Mouse (Mus musculus): Measurements from ENCODE around the gene Trnau1ap.

The Trnau1ap gene

DNA sequence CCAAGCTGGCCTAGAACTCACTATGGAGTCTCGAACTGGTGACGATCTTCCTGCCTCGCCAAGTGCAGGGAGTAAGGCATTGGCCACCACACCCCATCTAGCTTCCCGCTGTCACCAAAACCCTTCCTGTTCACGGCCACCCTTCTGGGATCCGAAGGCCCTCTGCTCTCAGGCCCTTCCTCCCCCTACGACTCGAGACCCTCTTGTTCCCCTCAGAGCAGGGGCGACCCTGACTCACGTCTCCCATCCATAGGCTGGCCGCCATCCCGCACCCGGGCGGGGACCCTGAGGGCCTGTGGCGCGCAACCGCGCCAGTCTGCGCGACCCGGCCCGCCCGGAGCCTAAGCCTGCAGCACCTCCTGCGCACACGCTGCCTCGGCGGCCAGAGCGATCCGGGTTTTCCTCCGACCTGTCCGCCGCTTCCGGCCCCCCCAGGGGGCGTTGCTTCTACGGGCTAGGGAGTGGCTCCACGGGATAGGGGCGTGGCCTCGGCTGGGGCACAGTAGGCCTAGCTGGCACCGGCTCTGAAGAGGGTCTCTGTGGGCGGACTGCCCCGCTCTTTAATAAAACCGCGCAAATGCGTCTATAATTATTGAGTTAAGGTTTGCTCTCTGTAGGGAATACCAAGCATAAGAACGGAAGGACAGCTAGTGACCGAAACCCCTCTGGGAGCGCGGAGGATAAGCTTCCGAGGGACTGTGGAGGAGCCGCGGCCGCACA lies at the start of gene Trnau1ap:
TSS of gene Trnau1ap (minus strand) at position 424 of the 720 bp plus-strand sequence.
- DNase-seq (ENCODE audit: inconsistent age in 2 of 2, low spot score in 1 of 2) = peak; percentile 92 to 96

DNA sequence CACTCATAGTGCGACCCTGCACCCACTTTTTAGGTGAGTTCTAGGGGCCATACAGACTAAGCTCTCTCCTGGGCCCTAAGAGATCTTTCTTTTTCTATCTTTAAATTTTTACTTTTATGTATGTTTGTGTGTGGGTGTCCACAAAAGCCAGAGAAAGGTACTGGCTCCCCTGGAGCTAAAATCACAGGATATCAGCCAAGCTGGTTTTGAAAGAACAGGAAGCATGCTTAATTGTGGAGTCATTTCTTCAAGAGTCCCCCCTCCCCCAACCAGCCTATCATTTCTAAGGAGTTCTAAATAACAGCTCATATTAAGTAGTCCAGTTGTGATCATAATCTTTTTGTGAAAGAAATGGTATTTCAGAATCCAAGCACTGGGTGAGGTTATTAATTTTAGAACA lies 44.5 kb upstream of the Trnau1ap start:
- DNase-seq (ENCODE audit: inconsistent age in 2 of 2, low spot score in 1 of 2) = no peak

DNA sequence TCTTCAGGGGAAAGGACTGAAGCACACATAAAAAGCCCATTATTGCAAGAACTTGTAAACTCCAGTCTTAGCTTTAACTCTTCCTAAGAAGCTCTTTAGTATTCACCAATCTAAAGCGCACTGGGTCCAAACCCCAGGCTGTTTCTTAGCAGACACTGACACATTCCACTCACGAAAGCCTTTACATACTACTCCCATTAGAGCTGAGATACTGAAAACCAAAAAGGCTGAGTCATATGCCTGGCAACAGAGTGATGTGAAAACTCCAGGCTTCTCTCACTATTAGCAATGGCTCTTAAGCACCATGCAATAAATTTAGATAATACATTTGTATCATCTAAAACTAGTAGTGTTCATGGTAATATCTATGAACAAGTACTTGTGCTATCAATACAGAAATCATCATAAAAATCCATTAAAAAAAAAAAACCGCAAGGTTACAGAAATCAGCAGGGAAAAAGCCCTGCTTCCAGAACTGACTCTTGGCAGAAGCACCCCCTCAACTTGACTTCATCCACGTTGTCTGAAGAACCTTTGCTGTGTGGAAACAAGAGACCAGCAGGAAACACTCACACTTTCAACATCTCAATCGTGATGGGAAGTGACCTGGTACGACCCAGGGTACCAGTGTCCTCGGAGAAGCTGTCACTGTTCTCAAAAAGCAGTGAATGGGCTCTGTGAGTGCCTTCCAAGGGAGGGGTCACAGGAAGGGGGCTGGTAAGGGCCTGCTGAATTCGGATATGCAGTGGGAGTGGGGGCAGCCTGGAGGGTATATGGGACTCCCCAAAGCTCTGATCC lies 40.8 kb upstream of the Trnau1ap start:
- DNase-seq (ENCODE audit: inconsistent age in 2 of 2, low spot score in 1 of 2) = no peak

DNA sequence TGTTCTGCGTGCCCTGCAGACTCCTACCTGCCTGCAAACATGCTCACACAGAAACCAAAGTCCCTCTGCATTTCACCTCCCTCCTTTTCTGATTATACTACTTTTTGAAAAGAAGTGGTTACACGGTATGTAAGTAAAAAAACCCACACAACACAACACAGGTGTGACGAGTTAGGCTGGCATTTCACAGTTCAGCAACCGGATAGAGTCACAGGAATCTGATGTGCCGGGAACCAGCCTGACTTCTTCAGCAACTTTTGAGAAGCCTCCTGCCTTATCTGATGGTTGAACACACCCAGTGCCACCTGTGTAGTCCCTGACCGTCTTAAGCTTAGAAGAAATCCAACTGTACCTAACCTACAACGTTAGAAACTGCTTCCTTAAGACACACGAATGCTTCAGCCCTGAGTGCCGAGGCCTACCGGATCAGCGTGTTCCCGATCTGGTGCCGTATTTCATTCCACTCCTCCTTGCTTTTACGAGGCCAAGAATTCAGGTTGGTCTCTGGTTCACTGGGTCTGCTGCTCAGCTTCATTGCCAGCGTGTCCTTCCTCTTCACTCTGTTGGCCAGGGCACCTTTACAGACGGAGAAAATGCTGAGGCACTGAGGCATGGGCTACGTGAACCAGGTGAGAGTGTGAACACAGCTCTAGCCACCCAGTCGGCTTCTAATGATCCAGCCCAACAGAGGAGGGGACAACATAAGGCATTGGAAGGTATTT lies 38.3 kb upstream of the Trnau1ap start:
- no peak for DNase-seq (ENCODE audit: inconsistent age in 2 of 2, low spot score in 1 of 2)

- DNase-seq (ENCODE audit: inconsistent age in 2 of 2, low spot score in 1 of 2) = no peak
Measured at GRCm38 (mm10) chr4:132365450-132366060, 36.2 kb upstream of the Trnau1ap start.

DNA sequence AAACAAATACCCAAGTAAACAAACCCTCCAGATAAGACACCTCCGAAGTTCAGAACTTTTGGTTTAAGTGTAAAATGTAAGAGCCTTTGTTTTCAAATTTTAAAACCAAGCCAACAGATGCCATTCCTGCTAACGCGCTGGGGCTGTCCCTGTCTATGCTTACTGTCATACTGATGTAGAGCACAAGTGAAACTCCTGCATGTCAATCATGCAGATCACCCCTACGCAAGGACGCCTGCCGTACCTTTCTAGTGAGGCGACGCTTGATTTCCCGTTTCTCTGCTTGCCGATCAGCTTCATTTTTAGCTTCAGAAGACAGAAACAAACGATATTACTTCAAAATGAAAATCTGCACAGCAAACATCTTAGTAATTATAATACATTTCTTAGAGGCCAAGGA lies 34.1 kb upstream of the Trnau1ap start:
- DNase-seq (ENCODE audit: inconsistent age in 2 of 2, low spot score in 1 of 2) = no peak

- DNase-seq (ENCODE audit: inconsistent age in 2 of 2, low spot score in 1 of 2) = no peak
Measured at GRCm38 (mm10) chr4:132359510-132359909, 30.2 kb upstream of the Trnau1ap start.

DNA sequence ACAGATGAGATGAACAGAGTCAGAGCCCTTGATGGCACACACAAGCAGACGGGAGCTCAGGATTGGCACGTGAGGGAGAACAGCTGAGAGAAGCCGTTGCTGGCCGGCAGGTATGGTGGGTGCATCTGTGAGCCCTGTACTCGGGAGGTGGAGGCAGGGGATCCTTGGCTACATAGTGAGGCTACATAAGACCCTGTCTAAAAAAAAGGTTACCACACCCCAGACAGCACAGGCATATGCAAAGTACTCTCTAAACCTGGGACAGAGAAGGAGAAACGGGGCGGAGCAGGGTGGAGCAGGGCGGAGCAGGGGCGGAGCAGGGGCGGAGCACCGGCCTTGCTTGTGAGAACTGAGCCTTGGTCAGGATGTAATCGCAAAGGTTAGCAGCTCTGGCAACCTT lies 26.8 kb upstream of the Trnau1ap start:
- DNase-seq (ENCODE audit: inconsistent age in 2 of 2, low spot score in 1 of 2) = peak; percentile 53 to 86

- peak; percentile 23 to 40 for DNase-seq (ENCODE audit: inconsistent age in 2 of 2, low spot score in 1 of 2)
Measured at GRCm38 (mm10) chr4:132355403-132355802, 26.1 kb upstream of the Trnau1ap start.

DNA sequence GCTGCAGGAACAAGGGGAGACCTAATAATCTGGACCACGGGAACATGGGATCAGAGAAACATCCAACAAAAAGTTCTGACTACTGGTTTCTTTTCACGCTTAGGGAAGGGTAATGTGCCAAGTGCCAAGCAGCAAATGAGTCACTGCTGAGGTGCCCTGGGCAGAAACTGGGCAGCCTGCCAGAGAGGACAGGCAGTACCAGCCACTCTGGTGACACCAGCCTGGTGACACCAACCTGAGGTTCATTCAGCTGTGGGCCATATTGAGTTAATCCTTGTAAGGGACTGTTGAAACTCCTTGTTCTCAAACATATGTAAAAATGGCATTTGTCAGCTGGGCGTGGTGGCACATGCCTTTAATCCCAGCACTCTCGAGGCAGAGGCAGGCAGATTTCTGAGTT lies 25.2 kb upstream of the Trnau1ap start:
- DNase-seq (ENCODE audit: inconsistent age in 2 of 2, low spot score in 1 of 2) = peak; percentile 86 to 89

DNA sequence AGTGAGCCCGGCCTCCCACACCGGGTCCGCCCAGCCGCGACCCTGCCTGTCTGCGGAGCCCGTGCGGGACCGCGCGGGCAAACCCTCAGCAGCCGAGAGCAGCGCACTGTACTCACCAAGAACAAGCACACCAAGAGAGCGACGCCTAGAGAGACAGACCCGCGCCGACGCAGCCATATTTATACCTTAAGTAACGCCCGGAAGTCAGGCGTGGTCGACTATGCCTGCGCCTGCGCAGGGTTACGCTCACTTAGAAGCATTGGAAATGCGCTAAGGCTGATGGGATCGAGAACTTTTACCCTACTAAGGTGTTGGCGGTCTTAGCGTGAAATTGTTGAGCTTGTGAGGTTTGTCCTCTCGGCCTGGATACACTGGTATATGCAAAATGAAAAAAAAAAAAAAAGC lies 24.1 kb upstream of the Trnau1ap start, which contains the start of gene Rcc1:
TSS of gene Rcc1 (minus strand) at position 125 of the 405 bp plus-strand sequence.
- DNase-seq (ENCODE audit: inconsistent age in 2 of 2, low spot score in 1 of 2) = peak; percentile 93 to 98

DNA sequence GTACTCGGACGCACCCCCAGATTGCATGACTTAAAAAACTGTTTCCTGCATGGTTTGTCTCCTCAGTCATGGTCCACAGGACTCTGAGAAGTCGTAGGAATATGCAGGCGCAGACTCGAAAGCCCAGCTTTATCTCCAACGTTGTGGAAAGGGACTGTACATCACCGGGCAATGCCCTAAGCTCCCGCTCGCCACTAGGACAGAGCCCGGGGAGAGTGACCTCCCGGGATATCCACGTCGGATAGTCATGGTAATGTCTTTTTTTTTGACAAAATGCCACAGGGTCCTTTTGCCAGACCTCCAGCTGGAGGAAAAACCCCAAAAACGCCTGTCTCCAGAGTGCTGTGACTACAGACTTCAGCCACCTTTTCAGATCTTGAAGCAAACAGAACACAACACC lies 23.4 kb upstream of the Trnau1ap start:
- peak; percentile 36 to 74 for DNase-seq (ENCODE audit: inconsistent age in 2 of 2, low spot score in 1 of 2)

- DNase-seq (ENCODE audit: inconsistent age in 2 of 2, low spot score in 1 of 2) = no peak
Measured at GRCm38 (mm10) chr4:132351401-132351800, 22.1 kb upstream of the Trnau1ap start.

DNA sequence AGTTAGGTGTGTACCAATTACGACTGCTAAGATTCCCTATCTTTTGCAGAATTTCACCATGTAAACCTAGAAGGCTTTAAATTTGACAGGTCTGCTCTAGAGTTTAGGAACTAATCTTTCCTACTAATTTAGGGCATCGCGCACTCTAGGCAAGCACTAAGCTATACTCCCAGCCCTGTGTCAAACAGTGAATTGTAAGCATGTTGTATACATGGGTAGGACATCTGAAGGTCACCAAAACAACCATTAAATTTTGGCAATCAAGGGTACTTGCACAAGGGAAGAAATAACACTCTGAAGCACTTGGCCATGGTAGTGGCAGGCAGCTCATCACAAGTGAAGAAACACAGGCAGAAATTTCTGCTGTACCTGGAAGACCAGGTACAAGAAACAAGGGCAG lies 21.5 kb upstream of the Trnau1ap start:
- DNase-seq (ENCODE audit: inconsistent age in 2 of 2, low spot score in 1 of 2) = no peak

DNA sequence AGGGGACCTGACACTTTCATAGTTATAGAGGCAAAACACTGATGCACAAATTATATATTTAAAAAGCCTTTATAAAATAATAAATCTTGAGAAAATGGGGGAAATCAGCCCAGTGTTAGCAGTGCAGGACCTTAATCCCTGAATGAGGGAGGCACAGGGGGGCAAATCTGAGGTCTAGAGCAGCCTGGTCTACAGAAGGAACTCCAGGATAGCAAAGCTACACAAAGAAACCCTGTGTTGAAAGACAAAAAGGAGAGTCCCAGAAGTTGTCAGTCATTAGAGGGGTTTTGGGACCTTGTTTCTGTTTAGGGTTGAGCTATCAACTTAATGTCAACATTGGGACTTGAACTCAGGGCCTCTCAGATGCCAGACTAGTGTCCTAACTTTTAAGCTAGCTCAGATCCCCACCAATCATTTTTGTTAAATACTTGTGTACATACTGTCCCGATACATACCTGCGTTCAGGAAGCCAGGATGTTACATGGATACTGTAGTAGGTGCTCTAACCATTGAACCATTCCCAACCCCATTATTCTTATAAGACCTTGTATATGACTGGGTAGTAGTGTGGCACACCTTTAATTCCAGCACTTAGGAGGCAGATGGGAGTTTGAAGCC lies 20.9 kb upstream of the Trnau1ap start:
- no peak for DNase-seq (ENCODE audit: inconsistent age in 2 of 2, low spot score in 1 of 2)

GRCm38 (mm10) chr4:132349495-132350122 lies 20.3 kb upstream of the Trnau1ap start:
- DNase-seq (ENCODE audit: inconsistent age in 2 of 2, low spot score in 1 of 2) = no peak

- peak in 1 of 2 experiments; percentile 32 for DNase-seq (ENCODE audit: inconsistent age in 2 of 2, low spot score in 1 of 2)
Measured at GRCm38 (mm10) chr4:132346661-132347060, 17.3 kb upstream of the Trnau1ap start.

GRCm38 (mm10) chr4:132346261-132346660 lies 16.9 kb upstream of the Trnau1ap start:
- DNase-seq (ENCODE audit: inconsistent age in 2 of 2, low spot score in 1 of 2) = no peak

DNA sequence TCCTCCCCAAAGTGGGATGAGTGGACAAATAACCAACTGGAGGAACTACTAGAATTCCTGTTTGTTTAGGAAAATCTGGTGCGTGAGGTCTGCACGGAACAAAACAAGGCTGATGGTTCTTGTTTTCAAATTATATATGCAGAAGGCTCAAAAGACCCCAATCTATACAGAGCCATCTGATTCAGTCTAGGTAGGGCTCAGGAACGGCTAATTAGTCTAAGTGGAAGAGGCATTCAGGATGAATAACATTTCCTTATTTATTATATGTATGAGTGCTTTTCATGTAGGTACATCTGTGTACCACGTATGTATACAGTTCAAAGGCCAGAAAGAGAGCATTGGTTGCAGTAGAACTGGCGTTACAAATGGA lies 16.5 kb upstream of the Trnau1ap start:
- no peak for DNase-seq (ENCODE audit: inconsistent age in 2 of 2, low spot score in 1 of 2)

DNA sequence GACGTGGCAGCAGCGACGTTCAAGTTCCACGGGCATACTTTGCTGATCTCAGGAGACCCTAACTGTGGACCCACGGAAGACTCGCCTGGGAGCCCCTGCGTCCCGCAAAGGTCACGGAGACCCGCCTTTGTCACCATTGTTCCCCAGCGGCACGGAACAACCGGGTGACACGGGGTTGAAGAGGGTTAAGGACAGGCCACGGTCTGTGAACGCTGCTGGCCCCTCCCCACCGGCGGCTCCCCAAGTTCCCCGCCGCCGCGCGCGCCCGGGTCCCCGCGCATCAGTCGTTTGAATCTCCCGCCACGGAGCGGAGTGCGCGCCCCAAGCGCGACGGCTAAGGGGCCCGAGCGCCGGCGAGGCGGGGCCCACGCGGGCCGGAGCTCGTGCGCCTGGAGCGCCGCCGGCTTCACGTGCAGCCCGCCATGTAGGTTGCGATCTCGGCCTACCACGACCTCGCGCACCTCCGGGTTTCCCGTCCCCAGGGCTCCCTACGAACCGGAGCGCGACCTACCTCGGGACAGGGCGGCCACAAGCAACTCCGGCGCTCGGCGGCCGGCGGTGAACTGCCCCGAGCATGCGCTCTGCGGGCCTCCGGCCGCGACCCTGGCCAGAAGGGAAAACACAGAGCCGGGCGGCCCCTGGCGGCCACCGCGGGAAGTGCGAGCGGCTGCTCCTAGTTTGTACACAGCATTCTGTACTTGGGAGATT lies 16.0 kb upstream of the Trnau1ap start:
- peak; percentile 95 to 99 for DNase-seq (ENCODE audit: inconsistent age in 2 of 2, low spot score in 1 of 2)

All from adrenal gland, adult (tissue).